18 mouse cellular contexts compared by ENCODE assay signal in the genomic region with DNA sequence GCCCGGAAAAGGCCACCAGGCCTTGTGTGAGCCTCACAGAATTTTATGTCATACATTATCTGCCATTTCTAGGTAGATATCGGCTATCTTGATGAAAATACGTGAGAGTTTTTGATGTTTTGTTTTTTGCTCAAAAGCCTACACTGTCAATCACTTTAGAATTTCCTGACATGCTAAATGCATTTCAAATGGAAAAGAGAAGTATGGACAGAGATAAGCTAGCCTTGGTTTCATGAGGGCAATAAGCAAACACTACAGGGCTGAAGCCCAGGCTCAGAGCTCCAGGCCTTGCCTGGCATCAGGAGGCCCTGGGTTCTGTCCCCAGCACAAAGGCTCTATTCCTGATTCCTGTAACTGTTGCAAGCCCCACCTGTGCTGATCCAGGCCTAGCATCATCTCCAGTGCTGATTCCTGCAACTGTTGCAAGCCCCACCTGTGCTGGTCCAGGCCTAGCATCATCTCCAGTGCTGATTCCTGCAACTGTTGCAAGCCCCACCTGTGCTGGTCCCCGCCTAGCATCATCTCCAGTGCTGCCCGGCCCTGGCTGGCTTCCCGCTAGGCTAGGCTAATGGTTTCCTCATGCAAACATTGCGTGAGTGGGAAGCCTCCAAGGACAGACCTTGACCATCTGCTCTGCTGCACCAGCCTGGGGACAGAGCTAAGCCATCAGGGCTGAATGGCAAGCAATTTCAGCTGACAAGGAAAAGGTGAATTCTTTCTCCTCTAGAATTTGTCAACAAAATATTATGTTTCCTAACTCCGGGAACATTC. TPM values are rescaled to one million over a fixed set of nuclear protein-coding genes. Genes with fewer than 3 reads are reported as not detected.
DNase-seq lines count a peak whose midpoint lies in the region; ATAC-seq and TF ChIP-seq lines count a peak whose summit lies in the region.
"Had no signal": no experiment of that assay in that cellular context is flagged by ENCODE, and none has a peak within 500 bp of the region (broad histone marks: within the 10 kb centered on the region; RNA-seq: fewer than 3 reads in every experiment).

No protein-coding gene starts in this region.

- no peaks in the 10 kb centered on the region for H3K9me3 ChIP-seq in MEL (replicated peaks; ENCODE audit: insufficient read depth, low read length)
- H3K9me3 ChIP-seq: hindbrain, embryonic 15.5 days; limb, embryonic 13.5 days had no signal

- no peak for TF ChIP-seq RAD21 in MEL (IDR thresholded peaks at IDR 0.05; ENCODE audit: low read depth, low read length)

- no peak for TF ChIP-seq EP300 in MEL (IDR thresholded peaks at IDR 0.05; ENCODE audit: low read depth in 1 of 2, low read length in 2 of 2)

- peaks cover 0 to 27% of the 10 kb centered on the region in 2 experiments; a peak in 2 of 4 replicates for H3K36me3 ChIP-seq in MEL (ENCODE audit: control insufficient read depth in 1 of 2, insufficient read depth in 2 of 2, low read length in 2 of 2)
- H3K36me3 ChIP-seq: limb, embryonic 13.5 days had no signal

- H3K9ac ChIP-seq in MEL (ENCODE audit: control insufficient read depth, low read depth, low read length, poor library complexity, severe bottlenecking), result no peak overlapping the region
- H3K9ac ChIP-seq: hindbrain, embryonic 15.5 days; limb, embryonic 13.5 days; liver, embryonic 14.5 days had no signal

- H3K27ac ChIP-seq in MEL (ENCODE audit: control insufficient read depth, low read depth, low read length), result peak overlapping the region; percentile 14
- H3K27ac ChIP-seq: hindbrain, embryonic 15.5 days; kidney, postnatal 0 days; limb, embryonic 13.5 days; liver, embryonic 14.5 days; macrophage had no signal

- peaks cover 22 to 23% of the 10 kb centered on the region in 2 experiments for H3K4me1 ChIP-seq in MEL (ENCODE audit: control insufficient read depth in 1 of 2, insufficient read depth in 2 of 2, low read length in 2 of 2)

- ATAC-seq in granulocyte monocyte progenitor cell, adult 5-6 weeks (replicated peaks; ENCODE audit: poor library complexity, severe bottlenecking), result no peak
- no peak for ATAC-seq in erythroblast, adult 5-6 weeks (replicated peaks; ENCODE audit: low FRiP score, poor library complexity, severe bottlenecking)
- ATAC-seq: CD4-positive, CD25-positive, alpha-beta regulatory T cell, adult 4 months; intestine, postnatal 0 days had no signal

- TF ChIP-seq CTCF in MEL (IDR thresholded peaks at IDR 0.05 in 2 of 3, conservative IDR thresholded peaks at IDR 0.05 in 1 of 3; ENCODE audit: control insufficient read depth in 1 of 3, insufficient read depth in 1 of 3, low read depth in 2 of 3, low read length in 3 of 3, poor library complexity in 1 of 3, severe bottlenecking in 1 of 3), result no peak

- peak; percentile 62 to 74 for DNase-seq in adrenal gland, adult (ENCODE audit: inconsistent age in 2 of 2, low spot score in 1 of 2)
- no peak for DNase-seq in adrenal gland, postnatal 4 days (ENCODE audit: low spot score in 2 of 2)
- peak; percentile 53 for DNase-seq in MEL (ENCODE audit: low read depth, low spot score)
- peak; percentile 96 for DNase-seq in brain, adult 2 months (ENCODE audit: low read depth, low spot score)
- DNase-seq in cerebellum, adult 9-11 months, result peak; percentile 89
- DNase-seq in gastrocnemius, adult 8-10 months (ENCODE audit: low spot score in 2 of 2), result no peak
- DNase-seq: embryo, embryonic 11 days; heart, postnatal 36 days; thymus, adult 18-20 months had no signal

- no peak overlapping the region; a peak in 1 of 4 replicates for H3K4me3 ChIP-seq in MEL (ENCODE audit: control insufficient read depth in 1 of 2, insufficient read depth in 1 of 2, low read depth in 2 of 2, low read length in 2 of 2)
- H3K4me3 ChIP-seq: hindbrain, embryonic 15.5 days; limb, embryonic 13.5 days had no signal

- peaks cover 7% of the 10 kb centered on the region; the same call in 1 of the 2 replicates for H3K79me2 ChIP-seq in MEL (ENCODE audit: control insufficient read depth, insufficient read depth, low read length, poor library complexity)

- TF ChIP-seq POLR2A in MEL (IDR thresholded peaks at IDR 0.05; ENCODE audit: control insufficient read depth in 1 of 2, insufficient read depth in 1 of 2, low read depth in 1 of 2, low read length in 2 of 2, poor library complexity in 1 of 2), result no peak

- no peaks in the 10 kb centered on the region for H3K27me3 ChIP-seq in MEL (ENCODE audit: control insufficient read depth in 1 of 2, insufficient read depth in 2 of 2, low read length in 2 of 2)
- H3K27me3 ChIP-seq: hindbrain, embryonic 15.5 days; limb, embryonic 13.5 days had no signal

TF ChIP-seq in MEL, 35 proteins besides CTCF, POLR2A, EP300 and RAD21:
- TF ChIP-seq GATA1 (IDR thresholded peaks at IDR 0.05; ENCODE audit: low read depth, low read length) (peak; percentile 65), MAZ (IDR thresholded peaks at IDR 0.05; ENCODE audit: low read depth, low read length) (no peak), CHD2 (IDR thresholded peaks at IDR 0.05; ENCODE audit: low read length) (no peak), NRF1 (IDR thresholded peaks at IDR 0.05; ENCODE audit: insufficient read depth, low read depth, low read length, poor library complexity, severe bottlenecking) (no peak), ETS1 (IDR thresholded peaks at IDR 0.05; ENCODE audit: low read depth, low read length) (0 out of 2 replicates have a peak, but pooled peaks have one; percentile 13), ZMIZ1 (IDR thresholded peaks at IDR 0.05; ENCODE audit: low read depth, low read length) (no peak), GABPA (IDR thresholded peaks at IDR 0.05; ENCODE audit: low read depth, low read length) (no peak), TCF12 (IDR thresholded peaks at IDR 0.05; ENCODE audit: low read depth, low read length) (no peak), ELF1 (IDR thresholded peaks at IDR 0.05; ENCODE audit: low read depth, low read length) (no peak), BHLHE40 (IDR thresholded peaks at IDR 0.05; ENCODE audit: borderline replicate concordance, low read depth, low read length) (no peak), RCOR1 (IDR thresholded peaks at IDR 0.05; ENCODE audit: low read depth, low read length) (no peak), MAX (IDR thresholded peaks at IDR 0.05; ENCODE audit: low read length) (no peak)

RNA-seq across cellular contexts. Expression of gene Rcan3, which starts 3.5 kb away (rescaled TPM):
- total RNA-seq in adrenal gland, postnatal 4 days (2021), result 10 to 100 TPM; 22.3 to 26.7 TPM
- 6.5 and 7.9 TPM in 2 replicates for total RNA-seq in MEL (2012; rRNA removed)
- 1 to 10 TPM in 1 of 2 experiments, not detected in 1; 7.8 TPM for polyA plus RNA-seq in MEL (2012; ENCODE audit: insufficient read depth in 1 of 2, insufficient read length in 2 of 2, low read depth in 1 of 2, low replicate concordance in 2 of 2, missing spikeins in 1 of 2)
- 3.0 and 9.3 TPM in 2 replicates for total RNA-seq in granulocyte monocyte progenitor cell, adult 5-6 weeks (2014; fragmentation: Nextera tagmentation)
- 3.6 and 4.9 TPM in 2 replicates for total RNA-seq in granulocyte monocyte progenitor cell, adult 5-6 weeks (2017)
- 1.5 and 5.0 TPM in 2 replicates for total RNA-seq in erythroblast, adult 5-6 weeks (2015; ENCODE audit: low replicate concordance)
- total RNA-seq in erythroblast, adult 5-6 weeks (2017; ENCODE audit: low replicate concordance), result 4.1 and 5.7 TPM in 2 replicates
- total RNA-seq in gastrocnemius, adult 8-10 months (2022), result 1 to 10 TPM; 3.1 to 4.0 (median 3.6) TPM

RNA-seq across cellular contexts. Expression of gene Ncmap, which starts 32.1 kb away (rescaled TPM):
- total RNA-seq in adrenal gland, postnatal 4 days (2021), result 1 to 10 TPM in 1 of 2 experiments, under 1 TPM in 1; 0.93 to 1.2 TPM
- 0.08 TPM in 1 of 2 replicates, not detected in the other for total RNA-seq in MEL (2012; rRNA removed)
- under 1 TPM in 1 of 2 experiments, not detected in 1; 0.22 TPM for polyA plus RNA-seq in MEL (2012; ENCODE audit: insufficient read depth in 1 of 2, insufficient read length in 2 of 2, low read depth in 1 of 2, low replicate concordance in 2 of 2, missing spikeins in 1 of 2)
- total RNA-seq in granulocyte monocyte progenitor cell, adult 5-6 weeks (2014; fragmentation: Nextera tagmentation), result not detected in 2 replicates
- not detected in 2 replicates for total RNA-seq in granulocyte monocyte progenitor cell, adult 5-6 weeks (2017)
- not detected in 2 replicates for total RNA-seq in erythroblast, adult 5-6 weeks (2015; ENCODE audit: low replicate concordance)
- total RNA-seq in erythroblast, adult 5-6 weeks (2017; ENCODE audit: low replicate concordance), result not detected in 2 replicates
- 1 to 10 TPM in 3 of 4 experiments, under 1 TPM in 1; 0.85 to 2.0 (median 1.5) TPM for total RNA-seq in gastrocnemius, adult 8-10 months (2022)
- polyA plus RNA-seq: macrophage had no signal

Comparison
In these comparisons a context has a peak if more than half of its experiments do, and no peak if none do; other contexts are left out.
1. DNase-seq: peak in adrenal gland, adult (2 of 2), MEL (single experiment), brain, adult 2 months (single experiment) and cerebellum, adult 9-11 months (single experiment); none in adrenal gland, postnatal 4 days (0 of 2) and gastrocnemius, adult 8-10 months (0 of 2).